In the genomic region with DNA sequence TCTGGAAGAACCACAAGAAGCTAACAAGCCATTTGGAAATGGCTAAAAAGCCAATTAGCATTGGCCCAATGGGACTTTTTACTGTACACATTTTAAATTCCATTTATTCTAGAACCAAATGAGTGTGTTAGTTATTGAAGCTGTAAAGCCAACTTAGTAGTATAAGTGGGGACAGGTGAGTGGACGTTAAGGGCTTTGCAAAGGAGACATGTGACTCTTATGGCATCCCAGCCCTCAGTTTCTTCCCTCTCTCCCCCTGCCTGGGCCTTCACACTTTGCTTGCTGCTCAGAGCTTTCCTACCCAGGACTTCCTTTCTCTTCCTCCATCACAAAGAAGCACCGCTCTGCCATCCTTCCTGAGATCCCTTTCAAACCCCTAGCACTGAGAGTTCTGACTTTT, we compare ENCODE assay signal across 23 mouse cellular contexts. TPM values are rescaled to one million over a fixed set of nuclear protein-coding genes. Genes with fewer than 3 reads are reported as not detected.
DNase-seq lines count a peak whose midpoint lies in the region; ATAC-seq and TF ChIP-seq lines count a peak whose summit lies in the region.
"Had no signal": no experiment of that assay in that cellular context is flagged by ENCODE, and none has a peak within 500 bp of the region (broad histone marks: within the 10 kb centered on the region; RNA-seq: fewer than 3 reads in every experiment).

No protein-coding gene starts in this region.

- no peak for TF ChIP-seq CTCF in intestine, postnatal 0 days (IDR thresholded peaks at IDR 0.05; ENCODE audit: low read depth)
- TF ChIP-seq CTCF in lung, postnatal 0 days (IDR thresholded peaks at IDR 0.05), result no peak
- no peak for TF ChIP-seq CTCF in lung, adult 2 months (IDR thresholded peaks at IDR 0.05; ENCODE audit: insufficient read depth, low read length)

- no peaks in the 10 kb centered on the region for H3K27me3 ChIP-seq in intestine, embryonic 15.5 days (replicated peaks)
- no peaks in the 10 kb centered on the region for H3K27me3 ChIP-seq in intestine, postnatal 0 days (replicated peaks; ENCODE audit: control insufficient read depth, insufficient read depth, low read length)
- H3K27me3 ChIP-seq in lung, embryonic 15.5 days, result no peaks in the 10 kb centered on the region
- H3K27me3 ChIP-seq in lung, postnatal 0 days (replicated peaks; ENCODE audit: insufficient read depth, low read length), result no peaks in the 10 kb centered on the region
- H3K27me3 ChIP-seq: embryonic facial prominence, embryonic 12.5 days; forebrain, embryonic 13.5 days; forebrain, embryonic 15.5 days; Patski had no signal

- no peaks in the 10 kb centered on the region for H3K36me3 ChIP-seq in intestine, embryonic 15.5 days
- H3K36me3 ChIP-seq in intestine, postnatal 0 days (ENCODE audit: control insufficient read depth, insufficient read depth), result no peaks in the 10 kb centered on the region
- no peaks in the 10 kb centered on the region for H3K36me3 ChIP-seq in lung, embryonic 15.5 days
- H3K36me3 ChIP-seq in lung, postnatal 0 days (ENCODE audit: insufficient read depth, low read length), result no peaks in the 10 kb centered on the region
- H3K36me3 ChIP-seq: embryonic facial prominence, embryonic 10.5 days; embryonic facial prominence, embryonic 12.5 days; forebrain, embryonic 15.5 days; G1E had no signal

- peak; percentile 36; the same call in 1 of the 2 replicates for ATAC-seq in intestine, embryonic 15.5 days
- no peak for ATAC-seq in intestine, postnatal 0 days
- no peak for ATAC-seq in lung, embryonic 15.5 days (ENCODE audit: borderline replicate concordance, extremely low read depth, low FRiP score, low TSS enrichment)
- peak; percentile 66 for ATAC-seq in lung, postnatal 0 days
- ATAC-seq: activated CD4-positive, CD25-positive, alpha-beta regulatory T cell, adult 4 months; CD4-positive, CD25-positive, alpha-beta regulatory T cell, adult 4 months; forebrain, embryonic 13.5 days; forebrain, embryonic 15.5 days; Patski had no signal

- no peak overlapping the region for H3K27ac ChIP-seq in intestine, embryonic 15.5 days
- no peak overlapping the region for H3K27ac ChIP-seq in intestine, postnatal 0 days (ENCODE audit: low read depth, low read length)
- H3K27ac ChIP-seq in lung, embryonic 15.5 days, result peak overlapping the region; percentile 47; the same call in 1 of the 2 replicates
- no peak overlapping the region for H3K27ac ChIP-seq in lung, postnatal 0 days (ENCODE audit: low read length)
- H3K27ac ChIP-seq: embryonic facial prominence, embryonic 10.5 days; embryonic facial prominence, embryonic 12.5 days; forebrain, embryonic 13.5 days; forebrain, embryonic 15.5 days had no signal

- no peak for TF ChIP-seq EP300 in lung, postnatal 0 days (IDR thresholded peaks at IDR 0.05)

- WGBS in intestine, embryonic 15.5 days, result 73% methylated on average over 2 of the region's 2 CpGs
- 60% methylated on average over 2 of the region's 2 CpGs for WGBS in intestine, postnatal 0 days
- WGBS in lung, embryonic 15.5 days, result 57% methylated on average over 2 of the region's 2 CpGs
- WGBS in lung, postnatal 0 days, result 58% methylated on average over 2 of the region's 2 CpGs
- 64% methylated on average over 2 of the region's 2 CpGs for WGBS in lung, adult 2 months

- TF ChIP-seq POLR2A in lung, adult 2 months (IDR thresholded peaks at IDR 0.05; ENCODE audit: borderline replicate concordance, extremely low read depth, low read depth, low read length), result no peak

- no peak for DNase-seq in lung, postnatal 25 days (ENCODE audit: low spot score)
- DNase-seq in lung, postnatal 0 days (ENCODE audit: low spot score), result peak; percentile 25
- no peak for DNase-seq in lung, adult 2 months
- DNase-seq: adrenal gland, adult 8-10 months; adrenal gland, postnatal 14 days; adrenal gland, postnatal 36 days; B cell, adult 2 months; cerebellum, adult 11-12 months; cerebellum, adult 2 months; cerebellum, adult 9-10 months; cerebellum, postnatal 10 days; cerebellum, postnatal 25 days had no signal

- H3K9me3 ChIP-seq in intestine, embryonic 15.5 days, result no peaks in the 10 kb centered on the region
- H3K9me3 ChIP-seq in intestine, postnatal 0 days (ENCODE audit: control insufficient read depth), result no peaks in the 10 kb centered on the region
- H3K9me3 ChIP-seq in lung, embryonic 15.5 days, result no peaks in the 10 kb centered on the region
- no peaks in the 10 kb centered on the region for H3K9me3 ChIP-seq in lung, postnatal 0 days (ENCODE audit: low read length)
- H3K9me3 ChIP-seq: embryonic facial prominence, embryonic 10.5 days; embryonic facial prominence, embryonic 12.5 days; forebrain, embryonic 13.5 days; forebrain, embryonic 15.5 days; G1E had no signal

- no peak overlapping the region for H3K9ac ChIP-seq in intestine, embryonic 15.5 days
- H3K9ac ChIP-seq in intestine, postnatal 0 days (ENCODE audit: low read depth, low read length), result no peak overlapping the region
- no peak overlapping the region for H3K9ac ChIP-seq in lung, embryonic 15.5 days
- no peak overlapping the region for H3K9ac ChIP-seq in lung, postnatal 0 days (replicated peaks; ENCODE audit: low read depth)
- H3K9ac ChIP-seq: embryonic facial prominence, embryonic 12.5 days; forebrain, embryonic 13.5 days; forebrain, embryonic 15.5 days had no signal

- no peak overlapping the region for H3K4me2 ChIP-seq in intestine, embryonic 15.5 days (replicated peaks)
- H3K4me2 ChIP-seq in intestine, postnatal 0 days (replicated peaks; ENCODE audit: low read depth), result no peak overlapping the region
- no peak overlapping the region for H3K4me2 ChIP-seq in lung, embryonic 15.5 days
- H3K4me2 ChIP-seq in lung, postnatal 0 days (replicated peaks; ENCODE audit: low read depth, low read length), result no peak overlapping the region
- H3K4me2 ChIP-seq: embryonic facial prominence, embryonic 12.5 days; forebrain, embryonic 13.5 days; forebrain, embryonic 15.5 days had no signal

- H3K4me3 ChIP-seq in intestine, embryonic 15.5 days (replicated peaks), result no peak overlapping the region
- H3K4me3 ChIP-seq in intestine, postnatal 0 days (ENCODE audit: low read depth, low read length), result no peak overlapping the region
- H3K4me3 ChIP-seq in lung, embryonic 15.5 days, result no peak overlapping the region
- H3K4me3 ChIP-seq in lung, postnatal 0 days (ENCODE audit: low read depth, low read length), result no peak overlapping the region
- H3K4me3 ChIP-seq in lung, adult 2 months (replicated peaks; ENCODE audit: extremely low read depth, low read depth, low read length), result no peak overlapping the region
- H3K4me3 ChIP-seq: embryonic facial prominence, embryonic 10.5 days; embryonic facial prominence, embryonic 12.5 days; forebrain, embryonic 13.5 days; forebrain, embryonic 15.5 days had no signal

- H3K4me1 ChIP-seq in intestine, embryonic 15.5 days (replicated peaks), result peaks cover 4% of the 10 kb centered on the region; the same call in 1 of the 2 replicates
- 0 out of 2 replicates have a peak, but pooled peaks cover 4% of the 10 kb centered on the region for H3K4me1 ChIP-seq in intestine, postnatal 0 days (replicated peaks; ENCODE audit: control insufficient read depth, insufficient read depth, low read length)
- H3K4me1 ChIP-seq in lung, embryonic 15.5 days, result 0 out of 2 replicates have a peak, but pooled peaks cover 3% of the 10 kb centered on the region
- H3K4me1 ChIP-seq in lung, postnatal 0 days (ENCODE audit: insufficient read depth, low read depth, low read length), result peaks cover 2% of the 10 kb centered on the region; the same call in 1 of the 2 replicates
- H3K4me1 ChIP-seq in lung, adult 2 months (ENCODE audit: control insufficient read depth, insufficient read depth, low read length), result no peaks in the 10 kb centered on the region
- H3K4me1 ChIP-seq: forebrain, embryonic 13.5 days; forebrain, embryonic 15.5 days had no signal

RNA-seq across cellular contexts. Expression of gene Egfr, which starts 13.3 kb away (rescaled TPM):
- 10.8 and 11.6 TPM in 2 replicates for polyA plus RNA-seq in intestine, embryonic 15.5 days (2015; fragmentation: Nextera tagmentation; extraction: Ambion mirVana)
- 5.0 and 7.0 TPM in 2 replicates for polyA plus RNA-seq in intestine, postnatal 0 days (2015; fragmentation: Nextera tagmentation; extraction: Ambion mirVana)
- 7.1 and 9.3 TPM in 2 replicates for polyA plus RNA-seq in lung, embryonic 15.5 days (2015; fragmentation: Nextera tagmentation; extraction: Ambion mirVana)
- 9.3 and 14.5 TPM in 2 replicates for polyA plus RNA-seq in lung, postnatal 0 days (2015; fragmentation: Nextera tagmentation; extraction: Ambion mirVana)
- 25.7 and 34.7 TPM in 2 replicates for polyA plus RNA-seq in lung, adult 2 months (2012; rRNA removed)
- polyA plus RNA-seq: G1E had no signal

Comparison
In these comparisons a context has a peak if more than half of its experiments do, and no peak if none do; other contexts are left out.
1. ATAC-seq: peak in intestine, embryonic 15.5 days (single experiment) and lung, postnatal 0 days (single experiment); none in intestine, postnatal 0 days (single experiment) and lung, embryonic 15.5 days (single experiment).